Mouse (Mus musculus) ES-E14 (cell line): ENCODE results near the gene Ddx50. TPM values are rescaled to one million over a fixed set of nuclear protein-coding genes. Genes with fewer than 3 reads are reported as not detected.

Source experiments
- DNase-seq: peaks from one replicate; pipeline ENCODE4 v3.0.0-alpha.2; 2013; ENCODE audit warnings: low read depth, low spot score
- H3K27ac ChIP-seq: 2 replicates; pipeline ENCODE4 v1.5.1; 2012; ENCODE audit warnings: low read depth, mild to moderate bottlenecking, low read length, moderate library complexity, mixed read lengths; ENCODE audit not compliant: poor library complexity, insufficient read depth, severe bottlenecking
- H3K36me3 ChIP-seq: 2 replicates; pipeline ENCODE4 v1.6.1; 2012; ENCODE audit warnings: mild to moderate bottlenecking, low read length, moderate library complexity, mixed read lengths; ENCODE audit not compliant: control insufficient read depth, poor library complexity, insufficient read depth, severe bottlenecking
- H3K4me1 ChIP-seq, 2 experiments: fragments of 150-350 bp in 1 of 2; sonication (generic) in 1 of 2; 2 replicates each; pipeline ENCODE4 v1.6.1; 2012; ENCODE audit warnings: low read length in 2 of 2, mild to moderate bottlenecking in 1 of 2, mixed read lengths in 1 of 2; ENCODE audit not compliant: control insufficient read depth in 2 of 2, insufficient read depth in 2 of 2, poor library complexity in 1 of 2
- H3K4me3 ChIP-seq, 2 experiments: fragments of 150-350 bp in 1 of 2; sonication (generic) in 1 of 2; 2 replicates each; pipeline ENCODE4 v1.5.1; 2012; ENCODE audit warnings: low read length in 2 of 2, low read depth in 1 of 2, mild to moderate bottlenecking in 1 of 2, mixed read lengths in 1 of 2; ENCODE audit not compliant: insufficient read depth in 1 of 2, poor library complexity in 1 of 2, severe bottlenecking in 1 of 2
- H3K9ac ChIP-seq: 2 replicates; pipeline ENCODE4 v1.6.1; 2012; ENCODE audit warnings: low read depth, mild to moderate bottlenecking, low read length, mixed read lengths; ENCODE audit not compliant: poor library complexity, insufficient read depth, severe bottlenecking
- H3K9me3 ChIP-seq: fragments of 150-350 bp; sonication (generic); 2 replicates; pipeline ENCODE4 v1.6.1; 2012; ENCODE audit warnings: low read depth, mild to moderate bottlenecking, low read length; ENCODE audit not compliant: control insufficient read depth, insufficient read depth
- CHD2 ChIP-seq: IDR thresholded peaks from 2 replicates; pipeline ENCODE4 v1.6.1; 2014; ENCODE audit warnings: mild to moderate bottlenecking, low read depth, low read length, inconsistent platforms
- HCFC1 ChIP-seq: IDR thresholded peaks from 2 replicates; pipeline ENCODE4 v1.6.1; 2012; ENCODE audit warnings: low read length, inconsistent platforms, borderline replicate concordance; ENCODE audit not compliant: insufficient read depth
- MAFK ChIP-seq: IDR thresholded peaks from 2 replicates; pipeline ENCODE4 v1.6.1; 2014; ENCODE audit warnings: mild to moderate bottlenecking, low read depth, low read length, inconsistent platforms; ENCODE audit not compliant: insufficient read depth
- ZC3H11A ChIP-seq: IDR thresholded peaks from 2 replicates; pipeline ENCODE4 v1.6.1; 2012; ENCODE audit warnings: low read depth, mild to moderate bottlenecking, inconsistent platforms, low read length, borderline replicate concordance
- ZNF384 ChIP-seq: IDR thresholded peaks from 2 replicates; pipeline ENCODE4 v1.6.1; 2012; ENCODE audit warnings: low read depth, low read length, inconsistent platforms
- in situ Hi-C, 2 experiments: fragments of 600-800 bp; cut with MboI; formaldehyde crosslinking; loops; one replicate each; pipeline ENCODE4 v1.15.1; 2025; ENCODE audit warnings: low sequenced_read_pairs in 2 of 2, inconsistent platforms in 1 of 2; ENCODE audit not compliant: unreplicated experiment in 2 of 2
- total RNA-seq: library from RNA; depleted of rRNA; stranded (reverse); fragments of 300-350 nt; gene quantifications from 2 replicates; pipeline ENCODE4 v1.2.3, GENCODE M21; 2012; rRNA removed

Ddx50 gene
- 43.9 and 61.8 TPM in 2 replicates for total RNA-seq

- peak within 1 kb of the TSS; percentile 78 to 95 for H3K4me3 ChIP-seq
- no peaks in the 10 kb centered on the region for H3K9me3 ChIP-seq
- H3K36me3 ChIP-seq: no peaks in the 10 kb centered on the region; the same call in 1 of the 2 replicates
- peak; percentile 32; the same call in 1 of the 2 replicates for TF ChIP-seq HCFC1
- TF ChIP-seq ZC3H11A: no peak
- no peak for TF ChIP-seq MAFK
- no peak; the same call in 1 of the 2 replicates for TF ChIP-seq CHD2
- TF ChIP-seq ZNF384: no peak
- H3K9ac ChIP-seq: peak within 1 kb of the TSS; percentile 92
- 0 out of 4 replicates have a peak, but pooled peaks cover 0 to 2% of the 10 kb centered on the region in 2 experiments for H3K4me1 ChIP-seq
- H3K27ac ChIP-seq: peak within 1 kb of the TSS; percentile 77
- in situ Hi-C loops: no loop called here
- peak; percentile 98 for DNase-seq
Measured at GRCm38 (mm10) chr10:62650881-62651810, at the start of gene Ddx50. TSS of gene Ddx50 (minus strand) at chr10:62651218.

DNA sequence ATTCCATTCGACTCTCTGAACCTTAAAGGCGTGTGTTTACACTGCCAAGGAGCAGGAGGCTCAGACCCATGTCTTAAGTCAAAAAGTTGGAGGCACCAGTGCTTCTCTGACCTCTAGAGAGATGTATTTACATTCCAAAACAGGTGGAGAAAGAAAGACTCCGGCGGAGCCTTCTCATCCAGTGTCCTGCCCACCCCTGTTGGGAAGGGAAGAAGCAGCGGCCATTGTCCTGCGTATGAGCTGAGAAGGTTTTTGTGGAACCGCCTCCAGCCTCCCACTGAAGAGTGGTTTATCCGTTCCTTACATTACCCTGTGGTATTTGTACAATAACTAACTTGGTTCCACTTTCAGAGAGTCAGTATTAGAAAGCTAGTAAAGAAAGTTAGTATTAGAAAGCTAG, 41.8 kb upstream of the Ddx50 start:
- Histone ChIP-seq H3K9ac (no peak overlapping the region), H3K4me1 (peaks cover 0 to 4% of the 10 kb centered on the region in 2 experiments; a peak in 3 of 4 replicates), H3K36me3 (no peaks in the 10 kb centered on the region), H3K4me3 (no peak overlapping the region), H3K9me3 (no peaks in the 10 kb centered on the region), H3K27ac (peak overlapping the region; percentile 6; the same call in 1 of the 2 replicates)
- no peak for TF ChIP-seq HCFC1
- TF ChIP-seq ZC3H11A: no peak
- no peak for TF ChIP-seq CHD2
- TF ChIP-seq ZNF384: no peak
- TF ChIP-seq MAFK: no peak
- in situ Hi-C loops: no loop called here
- DNase-seq: no peak

GRCm38 (mm10) chr10:62692244-62692643, 41.2 kb upstream of the Ddx50 start:
- Histone ChIP-seq H3K36me3 (no peaks in the 10 kb centered on the region), H3K9ac (no peak overlapping the region), H3K27ac (no peak overlapping the region; the same call in 1 of the 2 replicates), H3K4me1 (peaks cover 0 to 4% of the 10 kb centered on the region in 2 experiments; a peak in 3 of 4 replicates), H3K9me3 (no peaks in the 10 kb centered on the region), H3K4me3 (no peak overlapping the region)
- TF ChIP-seq ZC3H11A (no peak), ZNF384 (peak; percentile 93)
- DNase-seq: no peak
- in situ Hi-C loops: no loop called here

DNA sequence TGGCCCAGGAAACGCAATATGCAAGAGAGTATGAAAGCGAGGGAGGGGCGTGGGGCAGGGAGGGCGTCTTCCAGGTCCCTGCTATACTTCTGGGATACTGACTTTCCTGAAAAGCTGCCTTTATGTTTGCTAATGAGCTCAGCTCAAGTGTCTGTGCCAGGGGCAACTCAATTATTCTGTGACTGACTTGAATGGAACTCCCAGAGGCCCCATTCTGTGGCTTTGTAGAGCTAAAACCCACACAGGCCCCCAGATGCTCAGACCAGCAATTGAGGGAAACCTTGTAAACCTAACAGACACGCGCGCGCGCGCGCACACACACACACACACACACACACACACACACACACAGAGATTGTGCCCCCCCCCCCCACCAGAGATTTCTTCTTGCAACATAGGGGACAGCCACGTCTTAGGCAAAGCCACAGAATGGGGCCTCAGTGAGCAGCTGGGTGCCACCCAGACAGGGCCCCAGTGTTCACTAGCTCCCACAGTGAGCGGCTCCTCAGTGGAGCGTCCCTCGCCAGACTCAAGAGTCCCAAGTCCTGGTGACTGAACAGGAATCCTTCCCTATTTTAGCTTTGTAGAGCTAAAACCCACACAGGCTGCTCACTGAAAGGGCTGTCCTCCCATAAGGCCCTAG, 36.1 kb upstream of the Ddx50 start:
- H3K27ac ChIP-seq: no peak overlapping the region

More for the DNA sequence above, 36.1 kb upstream of the Ddx50 start:
- in situ Hi-C loops: no loop called here
- Histone ChIP-seq H3K9me3 (no peaks in the 10 kb centered on the region), H3K4me1 (peaks cover 0 to 4% of the 10 kb centered on the region in 2 experiments; a peak in 1 of 4 replicates), H3K4me3 (no peak overlapping the region), H3K9ac (no peak overlapping the region), H3K36me3 (no peaks in the 10 kb centered on the region)
- no peak for DNase-seq
- TF ChIP-seq HCFC1 (no peak), CHD2 (no peak)
